Mouse (Mus musculus) forebrain, embryonic 15.5 days (tissue): ENCODE results near the gene Cpa3. TPM values are rescaled to one million over a fixed set of nuclear protein-coding genes. Genes with fewer than 3 reads are reported as not detected.

Experiments used
- ATAC-seq: fragments of 200-750 bp; cut with Nextera tagmentation; replicated peaks from 2 replicates; pipeline ENCODE4 v1.8.0; 2017; ENCODE audit warnings: mild to moderate bottlenecking, moderate TSS enrichment, moderate library complexity
- H3K27ac ChIP-seq: fragments of 300-500 bp; sonication (generic); replicated peaks from 2 replicates; pipeline ENCODE4 v1.5.1; 2015; ENCODE audit warnings: mild to moderate bottlenecking, inconsistent platforms
- H3K27me3 ChIP-seq: fragments of 300-500 bp; sonication (generic); 2 replicates; pipeline ENCODE4 v1.6.1; 2015; ENCODE audit warnings: inconsistent platforms
- H3K36me3 ChIP-seq: fragments of 300-500 bp; sonication (generic); 2 replicates; pipeline ENCODE4 v1.6.1; 2015; ENCODE audit warnings: mild to moderate bottlenecking, inconsistent platforms
- H3K4me1 ChIP-seq: fragments of 300-500 bp; sonication (generic); 2 replicates; pipeline ENCODE4 v1.6.1; 2015; ENCODE audit warnings: inconsistent platforms
- H3K4me2 ChIP-seq: fragments of 300-500 bp; sonication (generic); replicated peaks from 2 replicates; pipeline ENCODE4 v1.6.1; 2015; ENCODE audit warnings: mild to moderate bottlenecking, inconsistent platforms
- H3K4me3 ChIP-seq: fragments of 300-500 bp; sonication (generic); 2 replicates; pipeline ENCODE4 v1.5.1; 2015; ENCODE audit warnings: mild to moderate bottlenecking, inconsistent platforms
- H3K9ac ChIP-seq: fragments of 300-500 bp; sonication (generic); replicated peaks from 2 replicates; pipeline ENCODE4 v1.6.1; 2015; ENCODE audit warnings: mild to moderate bottlenecking, inconsistent platforms
- H3K9me3 ChIP-seq: fragments of 300-500 bp; sonication (generic); 2 replicates; pipeline ENCODE4 v1.6.1; 2016; ENCODE audit warnings: inconsistent platforms
- WGBS: fragments of 180-500 bp; shearing (Covaris S2); methylation state at CpG from one replicate; pipeline ENCODE4 v1.1.7; 2015; ENCODE audit warnings: mixed read lengths; 5-methylcytosine and 5-hydroxymethylcytosine counted together
- microRNA-seq: library from miRNA; unstranded; fragments of <30 nt; microRNA quantifications from one replicate; pipeline ENCODE4, GENCODE M21; 2016
- polyA plus RNA-seq: library from polyadenylated mRNA; unstranded; fragments of >200 nt; fragmentation: Nextera tagmentation; extraction: Ambion mirVana; gene quantifications from 2 replicates; pipeline ENCODE4 v1.2.1, GENCODE M21; 2015

The Cpa3 gene
- polyA plus RNA-seq, 1 experiment from 2014 or later, result 0.42 TPM

DNA sequence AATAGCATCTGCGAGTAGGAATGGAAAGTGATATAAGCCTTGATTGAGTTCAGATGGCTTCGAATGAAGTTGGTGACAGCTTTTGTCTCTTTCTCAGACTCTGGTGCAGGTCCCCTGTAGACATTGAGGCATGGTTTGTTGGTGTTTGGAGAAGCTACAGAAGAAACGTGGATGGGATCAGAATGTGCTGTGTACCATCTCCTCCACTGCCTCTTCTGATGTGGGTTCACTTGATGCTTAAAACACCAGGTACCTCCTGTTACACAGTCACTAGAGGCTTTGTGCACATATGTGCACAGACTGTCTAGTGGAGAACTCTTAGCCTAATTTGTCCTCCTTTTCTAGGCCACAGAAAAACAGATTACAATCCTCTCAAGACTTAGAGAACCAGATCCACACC, 19.8 kb downstream of the Cpa3 start:
- 80% methylated on average over 3 of the region's 3 CpGs for WGBS
- no peaks in the 10 kb centered on the region for H3K4me1 ChIP-seq
- H3K4me2 ChIP-seq, result no peak overlapping the region
- no peaks in the 10 kb centered on the region for H3K36me3 ChIP-seq
- no peak overlapping the region for H3K27ac ChIP-seq
- H3K27me3 ChIP-seq, result no peaks in the 10 kb centered on the region
- H3K9me3 ChIP-seq, result no peaks in the 10 kb centered on the region
- H3K9ac ChIP-seq, result no peak overlapping the region
- no peak for ATAC-seq
- no peak overlapping the region for H3K4me3 ChIP-seq

DNA sequence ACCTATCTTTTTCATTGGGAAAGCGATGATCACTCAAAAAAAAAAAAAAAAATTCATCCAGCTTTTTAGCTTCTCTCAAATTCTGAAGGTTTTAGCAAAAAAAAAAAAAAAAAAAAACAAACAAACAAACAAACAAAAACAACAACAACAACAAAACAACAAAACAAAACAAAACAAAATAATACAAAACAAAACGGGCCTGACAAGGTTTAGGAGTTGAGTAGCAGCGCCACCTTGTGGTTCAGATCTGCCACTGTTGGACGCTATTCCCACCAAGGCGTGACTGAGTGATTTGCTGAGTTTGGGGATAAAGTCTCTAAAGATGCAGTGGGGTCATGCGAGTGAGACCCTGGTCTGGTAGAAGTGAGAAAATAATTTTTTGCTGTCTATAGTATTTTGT, 43.1 kb downstream of the Cpa3 start:
- H3K9me3 ChIP-seq, result no peaks in the 10 kb centered on the region
- no peaks in the 10 kb centered on the region for H3K27me3 ChIP-seq
- no peak overlapping the region for H3K27ac ChIP-seq
- no peak overlapping the region for H3K9ac ChIP-seq
- H3K4me2 ChIP-seq, result no peak overlapping the region
- no peaks in the 10 kb centered on the region for H3K4me1 ChIP-seq
- H3K4me3 ChIP-seq, result no peak overlapping the region
- H3K36me3 ChIP-seq, result no peaks in the 10 kb centered on the region
- WGBS, result 27% methylated on average over 6 of the region's 6 CpGs
- peak; percentile 72; the same call in 1 of the 2 replicates for ATAC-seq

DNA sequence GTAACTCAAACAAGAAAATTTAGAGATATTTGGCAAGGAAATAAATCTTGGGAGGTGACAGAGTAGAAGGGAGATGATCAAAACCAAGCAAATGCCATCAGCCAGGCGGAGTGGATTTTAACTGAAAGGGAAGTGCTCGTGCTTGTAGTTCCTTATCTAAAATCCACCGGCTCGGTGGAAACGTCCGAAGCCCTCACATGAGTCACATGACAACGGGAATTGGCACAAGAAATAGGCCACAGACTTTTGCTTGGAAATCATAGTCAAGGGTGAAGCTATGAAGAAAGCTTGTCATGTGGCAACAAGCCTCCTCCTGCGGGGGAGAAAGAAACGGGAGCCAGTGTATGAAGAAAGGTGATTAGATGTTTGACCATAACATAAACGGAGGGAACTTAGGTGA, 44.1 kb downstream of the Cpa3 start:
- Histone ChIP-seq H3K4me2 (no peak overlapping the region), H3K27ac (no peak overlapping the region), H3K9ac (no peak overlapping the region), H3K27me3 (no peaks in the 10 kb centered on the region), H3K36me3 (no peaks in the 10 kb centered on the region), H3K4me3 (no peak overlapping the region), H3K9me3 (no peaks in the 10 kb centered on the region), H3K4me1 (no peaks in the 10 kb centered on the region)
- ATAC-seq, result no peak
- WGBS, result 91% methylated on average over 10 of the region's 10 CpGs

DNA sequence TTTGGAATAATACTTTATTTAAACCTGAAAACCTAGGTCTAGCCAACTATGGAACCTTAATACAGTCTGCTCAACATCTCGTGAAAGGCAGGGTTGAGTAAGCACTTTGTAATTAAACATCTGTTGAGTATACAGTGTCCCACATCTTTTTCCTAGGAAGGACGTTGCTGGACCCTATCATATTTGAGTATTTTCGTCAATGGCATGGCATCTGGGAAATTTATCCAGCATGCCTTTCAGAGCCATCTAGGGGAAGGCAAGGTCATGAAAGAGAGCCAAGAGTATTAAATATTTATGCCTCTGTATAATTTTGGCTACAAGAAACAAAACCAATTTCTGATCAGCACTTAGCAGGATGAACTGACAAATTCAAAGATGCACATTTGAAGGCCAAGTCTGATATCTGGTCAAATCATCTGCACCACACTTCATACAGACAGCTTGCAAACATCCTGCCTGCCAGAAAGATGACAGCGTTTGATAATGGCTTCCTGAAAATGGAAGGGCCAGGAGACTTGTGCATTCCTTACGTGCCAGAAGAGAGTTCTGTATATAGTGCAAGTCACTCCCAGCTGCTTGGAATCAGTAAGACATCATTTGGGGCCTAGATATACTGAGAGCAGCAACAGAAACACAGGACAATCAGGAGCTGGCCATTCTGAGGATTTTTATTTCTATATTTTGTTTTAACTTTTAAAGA, 52.9 kb downstream of the Cpa3 start:
- Histone ChIP-seq H3K27me3 (no peaks in the 10 kb centered on the region), H3K4me3 (no peak overlapping the region), H3K4me1 (no peaks in the 10 kb centered on the region), H3K27ac (no peak overlapping the region), H3K9ac (no peak overlapping the region), H3K4me2 (no peak overlapping the region), H3K9me3 (no peaks in the 10 kb centered on the region), H3K36me3 (no peaks in the 10 kb centered on the region)
- ATAC-seq, result no peak
- 82% methylated on average over 5 of the region's 5 CpGs for WGBS

DNA sequence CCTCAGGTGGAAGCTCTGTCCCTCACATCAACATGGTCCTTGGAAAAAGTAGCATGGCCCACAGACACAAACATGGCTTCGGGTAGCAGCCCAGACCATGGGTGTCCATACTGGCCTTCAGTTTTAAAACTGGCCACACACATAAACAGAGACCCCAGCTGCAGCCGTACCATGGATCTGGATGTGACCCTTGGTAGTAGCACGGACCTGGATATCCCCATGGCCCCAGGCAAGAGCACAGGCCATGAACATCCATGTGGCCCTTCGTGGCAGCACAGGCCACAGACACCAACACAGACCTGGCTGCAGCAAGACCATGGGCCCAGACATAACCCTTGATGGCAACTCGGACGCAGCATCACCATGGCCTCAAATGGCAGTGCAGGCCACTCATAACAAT, 69.6 kb downstream of the Cpa3 start:
- no peaks in the 10 kb centered on the region for H3K9me3 ChIP-seq
- no peaks in the 10 kb centered on the region for H3K4me1 ChIP-seq
- H3K9ac ChIP-seq, result no peak overlapping the region
- ATAC-seq, result no peak
- H3K27me3 ChIP-seq, result no peaks in the 10 kb centered on the region
- H3K4me3 ChIP-seq, result no peak overlapping the region
- WGBS, result 89% methylated on average over 6 of the region's 6 CpGs
- H3K36me3 ChIP-seq, result no peaks in the 10 kb centered on the region
- no peak overlapping the region for H3K27ac ChIP-seq
- no peak overlapping the region for H3K4me2 ChIP-seq

DNA sequence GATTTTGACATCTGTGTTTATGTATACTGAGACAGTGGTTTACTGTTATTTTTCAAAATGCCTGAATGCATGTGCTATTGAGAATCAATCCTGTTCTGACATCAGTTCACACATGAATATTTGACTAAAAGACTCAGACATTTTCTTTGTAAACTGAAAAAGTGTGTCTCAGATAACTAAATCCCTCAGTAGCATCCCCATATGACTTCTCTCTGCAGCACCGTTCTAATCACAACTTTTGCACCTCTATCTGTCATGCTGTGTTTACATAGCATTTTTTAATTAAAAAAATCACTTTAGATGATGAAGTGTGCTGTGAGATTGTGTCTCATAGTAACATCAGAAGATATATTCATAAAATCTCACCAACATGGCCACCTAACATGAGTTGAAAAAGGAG, 74.5 kb downstream of the Cpa3 start:
- H3K9ac ChIP-seq, result no peak overlapping the region
- no peak overlapping the region for H3K4me3 ChIP-seq
- no peaks in the 10 kb centered on the region for H3K9me3 ChIP-seq
- no peaks in the 10 kb centered on the region for H3K27me3 ChIP-seq
- H3K36me3 ChIP-seq, result no peaks in the 10 kb centered on the region
- 88% methylated on average over 1 of the region's 1 CpGs for WGBS
- no peaks in the 10 kb centered on the region for H3K4me1 ChIP-seq
- no peak for ATAC-seq
- no peak overlapping the region for H3K27ac ChIP-seq
- no peak overlapping the region for H3K4me2 ChIP-seq

Small RNA genes lying within 50 kb of the gene (microRNA-seq; reads per million reads assigned to microRNA genes)
- gene Mir7007, result not detected

Other genes with a start within 250 kb of the Cpa3 start
- gene Hps3, start 206.9 kb downstream of the Cpa3 start, polyA plus RNA-seq, result 12.1 and 13.8 TPM in 2 replicates
- 23.1 and 25.3 TPM in 2 replicates for gene Hltf, start 184.4 kb downstream of the Cpa3 start, polyA plus RNA-seq
- 29.4 and 30.9 TPM in 2 replicates for gene Gyg, start 86.9 kb downstream of the Cpa3 start, polyA plus RNA-seq
- gene Cpb1, start 33.6 kb upstream of the Cpa3 start, polyA plus RNA-seq, result not detected in 2 replicates
- gene Agtr1b, start 125.0 kb upstream of the Cpa3 start, polyA plus RNA-seq, result 0.08 TPM in 1 of 2 replicates, not detected in the other